24 mouse cellular contexts compared by ENCODE assay signal in genomic region chr16:30888556-30889323, GRCm38 (mm10).
DNase-seq lines count a peak whose midpoint lies in the region; ATAC-seq and TF ChIP-seq lines count a peak whose summit lies in the region.
"Had no signal": no experiment of that assay in that cellular context is flagged by ENCODE, and none has a peak within 500 bp of the region (broad histone marks: within the 10 kb centered on the region; RNA-seq: fewer than 3 reads in every experiment).

No protein-coding gene starts in this region.

- no peaks in the 10 kb centered on the region for H3K4me1 ChIP-seq in hindbrain, embryonic 16.5 days (ENCODE audit: control insufficient read depth, insufficient read depth, low read depth, low read length)
- H3K4me1 ChIP-seq: lung, embryonic 15.5 days; megakaryocyte, embryonic 14.5 days had no signal

- no peak overlapping the region for H3K4me2 ChIP-seq in hindbrain, embryonic 16.5 days (ENCODE audit: low read length)
- H3K4me2 ChIP-seq: heart, embryonic 11.5 days; hindbrain, embryonic 14.5 days; liver, embryonic 15.5 days; lung, embryonic 15.5 days; midbrain, embryonic 12.5 days; neural tube, embryonic 13.5 days had no signal

- intact Hi-C loops in heart, postnatal 25 days (cut with DNase I): no loop called here

- H3K27ac ChIP-seq in layer of hippocampus, adult 2 months: no peak overlapping the region
- H3K27ac ChIP-seq in hindbrain, embryonic 16.5 days (ENCODE audit: low read depth, low read length): no peak overlapping the region
- H3K27ac ChIP-seq: hindbrain, embryonic 14.5 days; liver, embryonic 15.5 days; lung, embryonic 15.5 days; midbrain, embryonic 12.5 days; neural tube, embryonic 13.5 days had no signal

- no peaks in the 10 kb centered on the region; the same call in 1 of the 2 replicates for H3K9me3 ChIP-seq in hindbrain, embryonic 16.5 days (ENCODE audit: control insufficient read depth, low read length)
- H3K9me3 ChIP-seq: liver, embryonic 15.5 days; lung, embryonic 15.5 days; midbrain, embryonic 12.5 days; neural tube, embryonic 13.5 days had no signal

- H3K36me3 ChIP-seq in hindbrain, embryonic 16.5 days (ENCODE audit: control insufficient read depth, insufficient read depth, low read length): no peaks in the 10 kb centered on the region
- H3K36me3 ChIP-seq: liver, embryonic 15.5 days; lung, embryonic 15.5 days; midbrain, embryonic 12.5 days; neural tube, embryonic 13.5 days had no signal

- 85% methylated on average over 3 of the region's 3 CpGs for WGBS in hindbrain, embryonic 16.5 days

- DNase-seq in heart, adult 11 months: peak; percentile 76
- no peak for DNase-seq in heart, postnatal 25 days (ENCODE audit: low spot score)
- no peak for DNase-seq in layer of hippocampus, adult 2 months (ENCODE audit: low spot score in 2 of 2)
- DNase-seq in layer of hippocampus, adult 8-10 months (ENCODE audit: low spot score in 2 of 2): no peak
- peak; percentile 89 for DNase-seq in NIH3T3 (ENCODE audit: low read depth)
- DNase-seq: adrenal gland, postnatal 10 days; cerebellum, adult 8-10 months; cerebellum, postnatal 25 days; gastrocnemius, postnatal 14 days; kidney, adult 8-10 months; kidney, postnatal 14 days; liver; lung, postnatal 4 days had no signal

- H3K27me3 ChIP-seq in hindbrain, embryonic 16.5 days (replicated peaks; ENCODE audit: control insufficient read depth, insufficient read depth, low read length): no peaks in the 10 kb centered on the region
- H3K27me3 ChIP-seq: liver, embryonic 15.5 days; lung, embryonic 15.5 days; midbrain, embryonic 12.5 days; neural tube, embryonic 13.5 days had no signal

- ATAC-seq in activated CD4-positive, CD25-positive, alpha-beta regulatory T cell, adult 4 months: no peak
- ATAC-seq in hindbrain, embryonic 16.5 days: no peak
- ATAC-seq: forebrain, embryonic 14.5 days; inflammation-experienced regulatory T-cells, adult 6 months had no signal

- no peak overlapping the region for H3K4me3 ChIP-seq in layer of hippocampus, adult 2 months
- H3K4me3 ChIP-seq in hindbrain, embryonic 16.5 days (ENCODE audit: low read length): no peak overlapping the region
- H3K4me3 ChIP-seq: liver, embryonic 15.5 days; lung, embryonic 15.5 days; megakaryocyte, embryonic 14.5 days; midbrain, embryonic 12.5 days; neural tube, embryonic 13.5 days had no signal

- 0 out of 2 replicates have a peak, but pooled peaks have one; percentile 12 for TF ChIP-seq CTCF in layer of hippocampus, adult 2 months (conservative IDR thresholded peaks at IDR 0.05)

- H3K9ac ChIP-seq in hindbrain, embryonic 16.5 days (ENCODE audit: low read depth, low read length): no peak overlapping the region
- H3K9ac ChIP-seq: hindbrain, embryonic 14.5 days; liver, embryonic 15.5 days; lung, embryonic 15.5 days; midbrain, embryonic 12.5 days; neural tube, embryonic 13.5 days had no signal

Comparison
In these comparisons a context has a peak if more than half of its experiments do, and no peak if none do; other contexts are left out.
1. DNase-seq: peak in heart, adult 11 months (single experiment) and NIH3T3 (single experiment); none in heart, postnatal 25 days (single experiment), layer of hippocampus, adult 2 months (0 of 2) and layer of hippocampus, adult 8-10 months (0 of 2).